Mouse (Mus musculus) neural tube, embryonic 11.5 days (tissue): ENCODE data around the gene Zbtb18. TPM values are rescaled to one million over a fixed set of nuclear protein-coding genes. Genes with fewer than 3 reads are reported as not detected.
A peak's percentile ranks its signal among the peaks of the same experiment; 100 is the strongest.
"Not testable (repeated sequence)": the region's sequence is repeated elsewhere in the genome, so short reads cannot be mapped to it uniquely, and the experiment has no call there.

ENCODE experiments used
- ATAC-seq: fragments of 200-750 bp; cut with Nextera tagmentation; 2 replicates; pipeline ENCODE4 v1.8.0; 2017; ENCODE audit warnings: moderate number of reproducible peaks, mild to moderate bottlenecking, moderate TSS enrichment, moderate library complexity; ENCODE audit not compliant: insufficient read depth, low FRiP score, low TSS enrichment
- DNase-seq: peaks from one replicate; pipeline ENCODE4 v3.0.0-alpha.2; 2015; ENCODE audit warnings: low spot score
- H3K27ac ChIP-seq: fragments of 300-500 bp; sonication (generic); 2 replicates; pipeline ENCODE4 v1.5.1; 2014; ENCODE audit warnings: low read depth, mild to moderate bottlenecking, low read length
- H3K27me3 ChIP-seq: fragments of 300-500 bp; sonication (generic); 2 replicates; pipeline ENCODE4 v1.6.1; 2014; ENCODE audit warnings: mild to moderate bottlenecking, low read length, mixed read lengths; ENCODE audit not compliant: control insufficient read depth, insufficient read depth
- H3K36me3 ChIP-seq: fragments of 300-500 bp; sonication (generic); 2 replicates; pipeline ENCODE4 v1.6.1; 2014; ENCODE audit warnings: mild to moderate bottlenecking, low read length, moderate library complexity, mixed read lengths; ENCODE audit not compliant: control insufficient read depth, insufficient read depth
- H3K4me1 ChIP-seq: fragments of 300-500 bp; sonication (generic); 2 replicates; pipeline ENCODE4 v1.6.1; 2014; ENCODE audit warnings: low read length, mixed read lengths; ENCODE audit not compliant: control insufficient read depth, insufficient read depth
- H3K4me2 ChIP-seq: fragments of 300-500 bp; sonication (generic); 2 replicates; pipeline ENCODE4 v1.6.1; 2014; ENCODE audit warnings: low read depth, mild to moderate bottlenecking, moderate library complexity
- H3K4me3 ChIP-seq: fragments of 300-500 bp; sonication (generic); 2 replicates; pipeline ENCODE4 v1.5.1; 2014; ENCODE audit warnings: low read depth, low read length
- H3K9ac ChIP-seq: fragments of 300-500 bp; sonication (generic); 2 replicates; pipeline ENCODE4 v1.6.1; 2014; ENCODE audit warnings: mild to moderate bottlenecking, low read length
- H3K9me3 ChIP-seq: fragments of 300-500 bp; sonication (generic); 2 replicates; pipeline ENCODE4 v1.6.1; 2016; ENCODE audit warnings: low read length; ENCODE audit not compliant: control insufficient read depth
- WGBS: fragments of 180-500 bp; shearing (Covaris S2); extraction: QIAGEN DNeasy Blood & Tissue Kit; methylation state at CpG from one replicate; pipeline ENCODE4 v1.1.7; 2014; 5-methylcytosine and 5-hydroxymethylcytosine counted together
- polyA plus RNA-seq: library from polyadenylated mRNA; unstranded; fragments of >200 nt; fragmentation: Nextera tagmentation; extraction: Ambion mirVana; gene quantifications from 2 replicates; pipeline ENCODE4 v1.2.1, GENCODE M21; 2014

Gene Zbtb18
- polyA plus RNA-seq, 1 experiment from 2014 or later, result 11.6 TPM

- peak overlapping the region; percentile 96 for H3K4me3 ChIP-seq
- peak; percentile 58 for DNase-seq
- peaks cover 24% of the 10 kb centered on the region for H3K4me1 ChIP-seq
- H3K36me3 ChIP-seq, result peaks cover 6% of the 10 kb centered on the region
- no peaks in the 10 kb centered on the region for H3K9me3 ChIP-seq
- no peaks in the 10 kb centered on the region for H3K27me3 ChIP-seq
- H3K4me2 ChIP-seq, result peak overlapping the region; percentile 66
- no peak for ATAC-seq
- WGBS, result 0% methylated on average over 3 of the region's 3 CpGs
- peak overlapping the region; percentile 99 for H3K27ac ChIP-seq
- H3K9ac ChIP-seq, result peak overlapping the region; percentile 96
Observed at GRCm38 (mm10) chr1:177444483-177444810, 2.3 kb downstream of the Zbtb18 start.

GRCm38 (mm10) chr1:177444941-177445340 is 2.8 kb downstream of the Zbtb18 start:
- Histone ChIP-seq H3K9ac (peak overlapping the region; percentile 82), H3K4me3 (peak overlapping the region; percentile 96), H3K4me1 (peaks cover 24% of the 10 kb centered on the region), H3K9me3 (no peaks in the 10 kb centered on the region), H3K4me2 (peak overlapping the region; percentile 66), H3K36me3 (peaks cover 6% of the 10 kb centered on the region), H3K27me3 (no peaks in the 10 kb centered on the region), H3K27ac (peak overlapping the region; percentile 28)
- 31% methylated on average over 5 of the region's 5 CpGs for WGBS
- no peak for ATAC-seq
- no peak for DNase-seq

GRCm38 (mm10) chr1:177445461-177446130 is 3.4 kb downstream of the Zbtb18 start:
- ATAC-seq (no peak), DNase-seq (no peak)
- Histone ChIP-seq H3K27ac (peak overlapping the region; percentile 76), H3K4me3 (peak overlapping the region; percentile 96), H3K4me2 (peak overlapping the region; percentile 66), H3K4me1 (peaks cover 24% of the 10 kb centered on the region), H3K36me3 (peaks cover 6% of the 10 kb centered on the region), H3K27me3 (no peaks in the 10 kb centered on the region), H3K9me3 (no peaks in the 10 kb centered on the region), H3K9ac (peak overlapping the region; percentile 82)
- WGBS, result 24% methylated on average over 7 of the region's 7 CpGs

GRCm38 (mm10) chr1:177447086-177447485 is 4.9 kb downstream of the Zbtb18 start:
- 7% methylated on average over 9 of the region's 9 CpGs for WGBS
- 0 out of 2 replicates have a peak, but pooled peaks have one; percentile 11 for ATAC-seq

GRCm38 (mm10) chr1:177447541-177448111 is 5.5 kb downstream of the Zbtb18 start:
- no peaks in the 10 kb centered on the region for H3K27me3 ChIP-seq
- DNase-seq, result peak; percentile 67
- peaks cover 28% of the 10 kb centered on the region for H3K4me1 ChIP-seq
- peaks cover 6% of the 10 kb centered on the region for H3K36me3 ChIP-seq
- H3K9me3 ChIP-seq, result no peaks in the 10 kb centered on the region
- no peak for ATAC-seq
- peak overlapping the region; percentile 96 for H3K4me3 ChIP-seq
- peak overlapping the region; percentile 62 for H3K9ac ChIP-seq
- H3K4me2 ChIP-seq, result peak overlapping the region; percentile 61
- 30% methylated on average over 12 of the region's 12 CpGs for WGBS
- peak overlapping the region; percentile 80 for H3K27ac ChIP-seq

More at GRCm38 (mm10) chr1:177447086-177447485, 4.9 kb downstream of the Zbtb18 start:
- Histone ChIP-seq H3K4me3 (peak overlapping the region; percentile 96), H3K27me3 (no peaks in the 10 kb centered on the region), H3K9ac (peak overlapping the region; percentile 62), H3K9me3 (no peaks in the 10 kb centered on the region), H3K27ac (peak overlapping the region; percentile 80), H3K36me3 (peaks cover 6% of the 10 kb centered on the region), H3K4me2 (peak overlapping the region; percentile 61), H3K4me1 (peaks cover 26% of the 10 kb centered on the region)
- peak; percentile 63 for DNase-seq

GRCm38 (mm10) chr1:177448121-177448561 is 6.0 kb downstream of the Zbtb18 start:
- H3K9ac ChIP-seq, result peak overlapping the region; percentile 62
- H3K4me1 ChIP-seq, result peaks cover 28% of the 10 kb centered on the region
- no peaks in the 10 kb centered on the region for H3K27me3 ChIP-seq
- ATAC-seq, result no peak
- peaks cover 6% of the 10 kb centered on the region for H3K36me3 ChIP-seq
- no peaks in the 10 kb centered on the region for H3K9me3 ChIP-seq
- H3K4me3 ChIP-seq, result peak overlapping the region; percentile 96
- DNase-seq, result no peak
- 67% methylated on average over 25 of the region's 25 CpGs for WGBS
- peak overlapping the region; percentile 61 for H3K4me2 ChIP-seq
- H3K27ac ChIP-seq, result peak overlapping the region; percentile 80

GRCm38 (mm10) chr1:177448921-177449320 is 6.8 kb downstream of the Zbtb18 start:
- Histone ChIP-seq H3K9me3 (no peaks in the 10 kb centered on the region), H3K4me3 (peak overlapping the region; percentile 96), H3K4me1 (peaks cover 31% of the 10 kb centered on the region), H3K27ac (0 out of 2 replicates have a peak overlapping the region, but pooled peaks have one; percentile 34), H3K9ac (no peak overlapping the region), H3K4me2 (peak overlapping the region; percentile 39), H3K36me3 (peaks cover 6% of the 10 kb centered on the region), H3K27me3 (no peaks in the 10 kb centered on the region)
- DNase-seq, result no peak
- 29% methylated on average over 2 of the region's 2 CpGs for WGBS
- ATAC-seq, result no peak

- H3K36me3 ChIP-seq, H3K9me3 ChIP-seq, H3K27ac ChIP-seq, ATAC-seq, H3K27me3 ChIP-seq, DNase-seq, H3K9ac ChIP-seq, H3K4me3 ChIP-seq: not testable (repeated sequence)
- peaks cover 32% of the 10 kb centered on the region for H3K4me1 ChIP-seq
- WGBS, result 41% methylated on average over 7 of the region's 7 CpGs
- peak overlapping the region; percentile 32 for H3K4me2 ChIP-seq
Observed at GRCm38 (mm10) chr1:177449857-177450256, 7.7 kb downstream of the Zbtb18 start.

GRCm38 (mm10) chr1:177451041-177451440 is 8.9 kb downstream of the Zbtb18 start:
- Histone ChIP-seq H3K9me3 (no peaks in the 10 kb centered on the region), H3K4me2 (no peak overlapping the region), H3K27ac (no peak overlapping the region), H3K4me3 (no peak overlapping the region), H3K9ac (no peak overlapping the region), H3K36me3 (peaks cover 6% of the 10 kb centered on the region), H3K27me3 (no peaks in the 10 kb centered on the region), H3K4me1 (peaks cover 28% of the 10 kb centered on the region)
- WGBS, result 78% methylated on average over 2 of the region's 2 CpGs
- ATAC-seq (no peak), DNase-seq (no peak)
